Mouse (Mus musculus): ENCODE measurements around the gene Slc38a3.

Gene Slc38a3

GRCm38 (mm10) chr9:107634406-107635278 lies 34.7 kb downstream of the Slc38a3 start:
- no peak for DNase-seq (ENCODE audit: low spot score)

DNA sequence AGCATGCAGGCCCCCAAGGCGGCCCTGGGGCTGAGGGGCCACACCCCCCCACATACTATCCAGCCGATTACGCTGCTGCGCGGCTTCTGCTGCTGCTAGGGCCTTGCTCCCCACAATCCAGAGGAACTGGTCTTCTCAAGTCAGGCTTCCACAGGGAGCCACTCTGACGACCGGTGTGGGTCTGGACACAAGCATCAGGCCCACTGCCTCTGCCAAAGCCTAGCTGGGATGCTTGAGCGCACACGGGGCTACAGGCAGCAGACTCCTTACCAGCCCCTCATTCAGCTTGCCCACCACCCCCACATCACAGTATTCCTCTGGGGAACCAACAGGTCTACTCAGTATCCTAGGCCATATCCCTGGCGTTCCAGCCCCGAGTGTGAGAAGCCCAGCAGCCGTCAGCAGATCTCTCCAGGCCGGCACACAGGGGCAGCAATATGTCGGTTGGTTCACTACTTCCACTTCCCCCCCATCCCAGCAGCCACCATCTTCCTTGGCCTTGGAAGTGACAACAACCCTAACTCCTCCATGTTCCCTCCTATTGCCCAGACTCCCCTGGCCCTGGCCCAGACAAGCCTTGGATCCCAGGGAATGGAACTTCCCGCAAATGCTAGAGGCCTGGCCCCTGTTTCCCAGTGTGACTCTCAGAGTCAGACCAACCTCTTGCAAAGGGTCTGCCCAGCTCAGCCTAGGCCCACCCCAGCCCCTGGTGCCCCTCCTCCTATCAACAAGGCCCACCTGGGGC lies 35.5 kb downstream of the Slc38a3 start:
- DNase-seq (ENCODE audit: low spot score), result peak; percentile 41

GRCm38 (mm10) chr9:107633091-107633660 lies 36.2 kb downstream of the Slc38a3 start:
- peak; percentile 78 for DNase-seq (ENCODE audit: low spot score)

DNA sequence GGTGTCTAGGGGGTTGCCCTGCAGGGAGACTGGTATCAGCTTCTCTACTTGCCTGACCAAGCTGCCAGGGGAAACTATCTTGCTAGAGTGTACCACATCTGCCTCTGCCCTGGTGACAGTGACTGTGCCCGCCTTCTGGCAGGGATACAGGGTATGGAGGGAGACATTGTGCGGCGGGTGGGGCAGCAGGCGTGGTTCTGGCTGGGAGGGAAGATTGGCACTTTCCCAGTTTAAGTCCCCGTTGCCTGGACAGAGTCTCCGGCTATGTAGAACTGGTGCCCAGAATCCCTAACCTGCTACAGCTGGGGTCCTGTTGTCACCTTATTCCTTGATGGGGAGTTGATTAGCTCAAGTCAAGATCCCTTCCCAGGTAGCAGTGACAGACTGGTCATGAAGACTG lies 36.9 kb downstream of the Slc38a3 start:
- DNase-seq (ENCODE audit: low spot score), result peak; percentile 50

GRCm38 (mm10) chr9:107631861-107632260 lies 37.5 kb downstream of the Slc38a3 start:
- DNase-seq (ENCODE audit: low spot score), result no peak

GRCm38 (mm10) chr9:107631311-107631826 lies 38.0 kb downstream of the Slc38a3 start:
- DNase-seq (ENCODE audit: low spot score), result no peak

DNA sequence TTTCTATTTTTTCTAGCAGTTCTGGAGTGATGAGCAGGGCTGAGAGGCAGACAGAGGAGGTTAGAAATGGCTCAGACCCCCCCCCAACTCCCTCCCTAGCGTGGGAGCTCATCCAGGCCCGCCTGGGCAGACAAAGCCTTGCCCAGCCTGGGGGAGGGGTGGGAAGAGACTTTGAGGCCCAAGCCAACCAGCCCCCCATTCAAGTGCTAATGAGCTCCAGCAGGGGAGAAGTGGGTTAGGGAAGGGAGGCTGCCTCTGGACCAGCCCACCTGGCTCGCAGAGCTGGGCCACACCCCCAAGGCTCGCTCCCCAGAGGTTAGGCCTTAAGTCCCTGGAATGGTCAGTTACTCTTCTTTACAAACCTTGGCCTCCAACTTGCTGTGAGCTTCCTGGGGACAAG lies 38.8 kb downstream of the Slc38a3 start:
- DNase-seq (ENCODE audit: low spot score), result peak; percentile 54

GRCm38 (mm10) chr9:107629901-107630425 lies 39.4 kb downstream of the Slc38a3 start:
- peak; percentile 32 for DNase-seq (ENCODE audit: low spot score)

GRCm38 (mm10) chr9:107629411-107629730 lies 40.0 kb downstream of the Slc38a3 start:
- DNase-seq (ENCODE audit: low spot score), result no peak

GRCm38 (mm10) chr9:107628721-107629410 lies 40.5 kb downstream of the Slc38a3 start:
- peak; percentile 46 for DNase-seq (ENCODE audit: low spot score)

DNA sequence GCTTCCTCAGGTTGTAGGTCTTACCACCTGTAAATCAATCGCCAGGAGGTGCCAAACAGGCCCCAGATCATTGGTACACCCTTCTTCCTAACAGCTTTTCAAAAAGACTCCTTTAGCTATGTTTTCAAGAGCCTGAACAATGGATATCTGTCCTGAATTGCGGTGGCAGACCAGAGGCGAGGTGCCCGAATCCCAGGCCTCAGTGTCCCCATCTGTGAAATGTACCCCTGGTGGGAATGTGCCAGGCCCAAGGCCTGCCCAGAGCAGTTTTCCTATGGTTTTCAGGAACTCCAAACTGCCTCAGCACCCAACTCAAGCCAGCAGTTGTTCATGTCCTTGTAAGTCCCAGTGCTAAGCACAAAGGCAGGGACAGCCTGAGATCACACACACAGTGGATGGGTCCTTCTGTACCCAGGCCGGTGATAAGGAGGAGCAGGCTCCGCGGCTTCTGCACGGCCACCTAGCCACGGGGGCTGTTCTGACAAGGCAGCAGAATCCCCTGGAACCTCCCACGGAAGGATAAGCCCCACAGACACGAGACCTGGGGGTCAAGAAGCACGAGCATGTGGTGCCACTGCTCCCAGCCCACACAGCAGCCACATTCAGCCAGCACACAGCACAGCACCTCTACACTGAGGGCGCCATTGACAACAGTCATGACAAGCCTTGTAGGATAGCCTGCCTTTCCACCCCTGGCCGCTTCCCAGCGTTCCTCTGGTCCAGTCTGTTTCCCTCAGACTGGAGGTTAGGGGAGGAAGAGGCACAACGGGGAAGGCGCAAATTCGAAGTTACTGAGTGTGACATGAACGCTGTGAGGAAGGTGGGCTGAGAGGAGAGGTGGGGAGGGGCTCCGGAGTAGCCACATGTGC lies 41.7 kb downstream of the Slc38a3 start:
- DNase-seq (ENCODE audit: low spot score), result no peak

DNA sequence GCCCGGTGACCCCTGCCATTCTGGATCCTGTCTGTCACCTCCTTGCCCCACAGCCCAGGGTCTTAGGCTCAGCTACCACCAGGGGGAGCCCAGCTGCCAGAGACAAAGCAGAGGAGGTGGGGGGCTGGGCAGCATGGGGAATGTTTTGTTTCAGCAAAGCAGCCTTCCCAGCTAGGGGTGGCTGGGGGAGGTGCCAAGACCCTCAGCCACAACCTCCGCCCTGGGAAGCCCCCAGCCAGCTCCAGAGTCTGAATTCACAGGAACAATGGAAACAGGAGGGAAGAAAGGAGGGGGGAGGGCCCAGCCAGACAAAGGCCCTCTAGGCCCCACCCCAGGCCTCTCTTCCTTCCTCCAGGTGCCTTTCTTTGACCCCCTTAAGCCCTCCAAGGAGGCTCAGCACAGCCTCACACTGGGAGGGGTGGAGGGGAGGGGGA lies 42.5 kb downstream of the Slc38a3 start:
- peak; percentile 88 for DNase-seq (ENCODE audit: low spot score)

GRCm38 (mm10) chr9:107626158-107626843 lies 43.0 kb downstream of the Slc38a3 start:
- no peak for DNase-seq (ENCODE audit: low spot score)

DNA sequence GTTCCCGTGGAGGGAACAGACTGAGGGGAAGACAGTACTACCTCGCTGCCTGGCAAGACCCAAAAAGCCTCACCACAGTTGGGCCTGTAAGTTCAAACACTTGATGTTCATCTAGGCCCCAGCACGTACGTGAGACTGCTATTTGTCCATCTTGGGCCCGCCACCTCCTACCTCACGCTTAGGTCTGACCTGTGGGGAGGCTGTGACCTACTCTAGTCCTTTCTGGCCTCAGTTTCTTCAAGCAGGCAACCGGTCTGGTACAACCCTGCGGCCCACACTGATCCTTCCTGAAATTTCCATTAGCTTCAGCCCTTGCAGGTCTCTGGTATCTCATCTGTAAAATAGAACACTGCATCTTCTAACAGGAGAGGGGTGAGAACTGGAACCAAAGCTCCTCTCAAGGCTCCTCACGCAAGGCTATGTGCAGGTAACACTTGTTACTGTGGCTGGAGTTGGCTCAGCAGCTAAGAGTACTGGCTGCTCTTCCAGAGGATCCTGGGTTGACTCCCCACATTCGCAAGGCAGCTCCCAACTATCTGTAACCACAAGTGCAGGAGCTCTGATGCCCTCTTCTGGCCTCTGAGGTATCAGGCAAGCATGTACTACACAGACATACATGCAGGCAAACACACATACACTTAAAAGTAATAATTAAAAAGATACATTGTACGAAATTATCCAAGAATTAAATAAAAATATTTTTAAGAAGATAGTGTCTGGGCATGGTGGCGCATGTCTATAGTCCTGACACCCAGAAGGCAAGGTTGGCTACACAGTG lies 43.8 kb downstream of the Slc38a3 start:
- no peak for DNase-seq (ENCODE audit: low spot score)

GRCm38 (mm10) chr9:107624951-107625350 lies 44.4 kb downstream of the Slc38a3 start:
- DNase-seq (ENCODE audit: low spot score), result no peak

DNA sequence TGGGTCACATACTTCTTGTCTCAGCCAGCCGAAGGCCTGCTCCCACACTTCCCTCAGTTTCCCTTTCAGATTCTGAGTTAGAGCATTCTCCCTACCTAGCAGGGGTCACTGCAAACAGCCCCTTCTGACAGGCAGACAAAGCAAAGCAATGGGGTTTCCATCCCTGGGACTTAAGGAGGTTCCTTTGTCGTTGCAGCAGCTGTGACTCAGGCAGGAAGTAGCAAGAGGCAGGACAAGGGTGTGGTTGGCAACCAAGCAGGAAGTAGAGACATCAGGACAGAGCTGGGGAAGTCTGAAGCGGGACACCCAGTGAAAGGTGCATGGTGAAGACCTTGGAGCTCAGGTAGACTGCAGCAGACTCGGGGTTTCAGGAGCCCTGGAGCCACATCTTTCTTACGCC lies 44.8 kb downstream of the Slc38a3 start:
- DNase-seq (ENCODE audit: low spot score), result no peak

GRCm38 (mm10) chr9:107620954-107621353 lies 48.4 kb downstream of the Slc38a3 start:
- no peak for DNase-seq (ENCODE audit: low spot score)

GRCm38 (mm10) chr9:107619546-107619879 lies 49.8 kb downstream of the Slc38a3 start:
- no peak for DNase-seq (ENCODE audit: low spot score)

- no peak for DNase-seq (ENCODE audit: low spot score)
Measured at GRCm38 (mm10) chr9:107618778-107619545, 50.4 kb downstream of the Slc38a3 start.
